Mouse (Mus musculus) monocyte, adult 5-6 weeks (primary cell): ENCODE results near the gene Ppfia3. TPM values are rescaled to one million over a fixed set of nuclear protein-coding genes. Genes with fewer than 3 reads are reported as not detected.
"Not testable (repeated sequence)": the region's sequence is repeated elsewhere in the genome, so short reads cannot be mapped to it uniquely, and the experiment has no call there.

Experiments
- ATAC-seq: fragments of 153-309, 156-312 bp; replicated peaks from 2 replicates; pipeline ENCODE4 v1.8.0; 2017; ENCODE audit warnings: mild to moderate bottlenecking; ENCODE audit not compliant: low TSS enrichment, insufficient number of reproducible peaks, severe bottlenecking, poor library complexity, low FRiP score
- total RNA-seq: library from RNA; stranded (forward); fragments of 200-1000, 200-491, 200-594 nt; gene quantifications from 3 replicates; pipeline ENCODE4 v1.2.3, GENCODE M21; 2017

Gene Ppfia3
- total RNA-seq = 0.19 TPM in 1 of 3 replicates, not detected in the others

DNA sequence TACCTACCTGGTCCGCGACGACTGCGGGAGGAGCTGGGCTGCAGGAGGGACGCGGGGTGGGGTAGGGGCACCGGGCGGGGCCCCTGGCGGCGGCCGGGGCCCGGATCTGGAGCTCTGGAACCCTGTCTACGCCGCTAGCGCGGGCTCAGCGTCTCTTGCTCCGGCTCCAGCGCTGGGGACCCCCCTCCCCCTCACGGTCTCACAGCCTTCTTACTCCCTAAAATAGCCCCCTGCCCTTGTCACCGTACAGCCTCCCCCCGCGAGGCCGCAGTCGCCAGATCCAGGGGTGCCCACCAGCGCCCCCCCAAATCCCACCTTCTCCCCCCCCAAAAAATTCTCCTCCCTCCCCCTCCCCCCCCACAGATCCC is at the start of gene Ppfia3:
Gene Ppfia3 (minus strand): TSS at position 368 of the 368 bp plus-strand sequence.
- no peak for ATAC-seq

DNA sequence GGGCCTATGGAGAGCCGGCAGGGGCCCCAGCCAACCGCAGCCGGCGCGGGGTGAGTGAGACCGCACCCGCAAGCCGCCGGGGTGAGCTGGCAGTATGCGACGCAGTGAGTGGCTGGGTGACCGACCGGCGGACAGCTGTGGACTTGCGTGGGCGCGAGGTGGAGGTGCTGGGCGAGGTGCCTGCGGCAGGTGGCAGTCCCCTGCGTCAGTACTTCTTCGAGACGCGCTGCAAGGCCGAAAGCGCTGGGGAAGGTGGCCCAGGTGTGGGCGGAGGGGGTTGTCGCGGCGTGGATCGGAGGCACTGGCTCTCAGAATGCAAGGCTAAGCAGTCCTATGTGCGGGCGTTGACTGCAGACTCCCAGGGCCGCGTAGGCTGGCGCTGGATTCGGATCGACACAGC is 48.8 kb upstream of the Ppfia3 start:
- no peak for ATAC-seq

DNA sequence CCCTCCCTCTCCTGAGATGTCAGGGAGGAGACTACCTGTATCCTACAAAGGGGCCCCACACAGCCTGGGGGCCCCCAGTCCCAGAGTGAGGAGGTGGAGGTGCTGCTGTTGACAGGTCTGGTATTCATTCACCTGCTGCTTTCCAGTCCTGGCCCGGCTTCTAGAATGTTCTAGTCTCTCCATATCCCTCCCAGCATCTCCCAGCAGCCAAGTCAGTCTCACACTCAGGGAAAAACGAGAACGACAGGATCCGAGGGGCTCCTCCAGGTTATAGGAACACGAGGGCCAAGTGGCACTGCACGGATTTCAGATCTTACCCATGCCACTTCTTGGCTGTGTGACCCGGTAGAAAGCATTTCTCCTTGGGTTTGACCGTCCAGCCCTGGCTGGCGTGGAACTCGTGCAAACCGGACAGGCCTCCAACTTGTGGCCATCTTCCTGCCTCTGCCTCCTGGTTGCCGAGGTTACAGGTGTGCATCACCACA is 48.0 kb upstream of the Ppfia3 start:
- no peak for ATAC-seq

- 0 out of 2 replicates have a peak, but pooled peaks have one; percentile 13 for ATAC-seq
These were observed 47.3 kb upstream of the Ppfia3 start for GRCm38 (mm10) chr7:45413864-45414739.

DNA sequence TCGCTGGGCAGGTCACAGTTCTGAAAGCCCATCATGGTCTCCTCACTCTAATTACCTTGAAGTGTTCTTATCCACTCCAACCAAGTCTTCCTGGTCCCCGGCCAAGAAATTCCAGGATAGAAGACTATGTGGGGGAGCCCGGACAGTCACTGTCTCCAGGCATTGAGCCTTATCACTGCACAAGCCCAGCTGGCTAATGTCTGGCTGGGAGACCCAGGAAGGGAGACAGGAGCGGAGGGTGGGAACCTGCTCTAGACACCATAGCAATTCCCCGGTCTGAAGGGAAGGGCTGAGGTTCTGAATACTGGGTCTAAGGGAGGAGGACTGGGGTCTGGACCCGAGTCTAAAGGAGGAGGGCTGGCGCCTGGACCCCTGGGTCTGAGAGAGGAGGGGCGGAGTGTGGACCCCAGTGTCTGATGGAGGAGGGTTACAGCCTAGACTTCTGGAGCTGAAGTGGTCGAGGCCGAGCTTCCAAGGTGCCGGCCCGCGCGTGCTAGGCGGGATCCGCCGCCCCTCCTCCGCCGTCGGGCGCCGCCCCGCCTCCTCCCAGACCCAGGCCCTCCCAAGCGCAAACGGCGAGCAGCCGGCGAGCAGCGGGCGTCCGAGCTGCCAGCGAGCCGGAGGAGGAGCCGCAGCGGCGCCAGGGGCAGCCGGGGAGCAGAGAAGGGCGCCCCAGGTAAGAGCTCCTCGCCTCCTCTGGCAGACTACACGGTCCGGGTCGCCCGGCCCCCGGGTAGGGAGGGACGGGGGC is 46.5 kb upstream of the Ppfia3 start, which contains the start of gene Ntf5:
Gene Ntf5 (plus strand): TSS at position 583 of the 751 bp plus-strand sequence.
- ATAC-seq = no peak

DNA sequence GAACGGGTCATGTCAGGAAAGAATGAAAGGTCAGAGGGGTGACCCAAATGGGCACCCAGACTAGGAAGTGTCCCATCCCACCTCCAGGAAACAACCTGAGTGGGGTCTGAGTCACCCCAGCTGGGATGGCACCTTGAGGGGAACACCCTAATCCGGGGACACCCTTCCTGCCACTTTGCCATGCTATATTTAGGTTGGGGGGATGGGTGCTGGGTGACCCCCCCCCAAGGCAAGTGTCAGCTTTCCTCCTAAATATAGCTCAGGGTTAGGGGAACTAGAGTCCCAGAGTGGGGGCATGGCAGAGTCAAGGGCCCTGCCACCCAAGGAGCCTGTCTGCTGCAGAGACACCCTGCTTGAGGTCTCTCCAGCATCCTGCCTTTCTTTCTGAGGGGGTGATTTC is 45.6 kb upstream of the Ppfia3 start:
- ATAC-seq = no peak

GRCm38 (mm10) chr7:45409497-45410163 is 42.8 kb upstream of the Ppfia3 start:
- no peak for ATAC-seq

GRCm38 (mm10) chr7:45408949-45409348 is 42.1 kb upstream of the Ppfia3 start:
- no peak for ATAC-seq

DNA sequence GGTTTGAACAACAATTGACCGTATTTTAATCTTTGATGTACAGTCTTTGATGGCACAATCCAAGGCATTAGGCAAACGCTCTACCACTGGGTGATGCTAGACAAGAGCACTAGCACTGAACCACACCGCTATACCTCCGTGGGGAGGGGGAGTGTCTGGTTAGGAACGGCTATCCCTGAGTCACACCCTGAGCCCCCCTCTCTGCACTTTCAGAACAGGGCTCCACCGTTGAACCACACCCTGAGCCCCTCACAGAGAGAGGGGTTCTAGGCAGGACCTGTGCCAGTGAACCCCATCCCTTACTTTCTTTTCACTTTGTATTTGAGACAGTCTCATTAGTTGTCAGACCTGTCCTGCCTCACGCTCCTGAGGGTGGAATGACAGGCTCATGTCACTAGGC is 41.5 kb upstream of the Ppfia3 start:
- no peak for ATAC-seq

DNA sequence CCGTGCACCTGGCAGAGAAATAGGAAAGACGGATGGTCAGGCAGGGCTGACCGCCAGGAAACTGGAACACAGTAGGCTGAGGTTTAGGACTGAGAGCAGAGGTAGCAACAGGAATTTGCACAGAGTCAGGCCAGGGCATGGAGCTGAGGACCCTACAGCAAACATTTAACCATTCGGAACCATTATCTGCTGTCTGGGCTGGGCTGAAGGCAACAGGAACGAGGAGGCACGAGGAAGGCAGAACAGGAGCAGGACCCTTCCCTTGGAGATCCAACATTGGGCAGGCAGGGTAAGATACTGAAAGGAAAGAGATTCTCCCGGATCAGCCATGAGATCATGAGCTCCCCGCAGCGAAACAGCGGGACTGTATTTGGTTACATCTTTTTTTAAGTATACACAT is 41.0 kb upstream of the Ppfia3 start:
- no peak for ATAC-seq

- ATAC-seq = no peak
These were observed 39.6 kb upstream of the Ppfia3 start for GRCm38 (mm10) chr7:45406157-45407156.

GRCm38 (mm10) chr7:45405091-45406075 is 38.6 kb upstream of the Ppfia3 start, which contains the start of gene Kcna7:
Gene Kcna7, plus strand, starts transcription at chr7:45405653.
- ATAC-seq = peak; percentile 64

DNA sequence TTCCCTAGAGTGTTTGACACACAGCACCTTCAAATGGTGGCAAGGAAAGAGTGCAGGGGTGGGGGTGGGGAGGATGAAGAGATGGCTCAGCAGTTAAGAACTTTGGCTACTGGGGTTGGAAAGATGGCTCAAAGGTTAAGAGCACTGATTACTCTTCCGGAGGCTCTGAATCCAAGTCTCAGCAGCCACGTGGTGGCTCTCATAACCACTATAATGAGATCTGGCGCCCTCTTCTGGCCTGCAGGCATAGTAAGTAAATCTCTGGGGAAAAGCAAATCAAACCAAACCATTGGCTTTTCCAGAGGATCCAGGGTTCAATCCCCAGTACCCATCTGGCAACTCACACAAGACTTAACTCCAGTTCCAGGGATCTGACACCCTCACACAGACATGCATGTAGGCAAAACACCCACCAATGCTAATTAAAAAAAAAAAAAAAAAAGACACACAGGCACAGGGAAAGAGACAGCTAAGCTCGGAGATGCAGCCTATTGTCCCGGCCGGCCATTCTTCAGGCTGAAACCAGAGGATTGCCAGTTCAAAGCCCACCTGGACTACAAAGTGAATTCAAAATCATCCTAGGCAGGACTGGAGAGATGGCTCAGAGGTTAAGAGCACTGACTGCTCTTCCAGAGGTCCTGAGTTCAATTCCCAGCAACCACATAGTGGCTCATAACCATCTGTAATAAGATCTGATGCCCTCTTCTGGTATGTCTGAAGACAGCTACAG is 36.9 kb upstream of the Ppfia3 start:
- ATAC-seq = peak; percentile 71; the same call in 1 of the 2 replicates

- ATAC-seq = no peak
These were observed 34.8 kb upstream of the Ppfia3 start for GRCm38 (mm10) chr7:45401521-45402085.

GRCm38 (mm10) chr7:45396787-45397186 is 30.0 kb upstream of the Ppfia3 start:
- ATAC-seq = no peak

- not testable (repeated sequence) for ATAC-seq
These were observed 29.5 kb upstream of the Ppfia3 start for GRCm38 (mm10) chr7:45396337-45396775.
